Mouse (Mus musculus) neural tube, embryonic 13.5 days (tissue): ENCODE measurements around the gene Padi2. TPM values are rescaled to one million over a fixed set of nuclear protein-coding genes. Genes with fewer than 3 reads are reported as not detected.

Experiments
- ATAC-seq: fragments of 200-750 bp; cut with Nextera tagmentation; 2 replicates; pipeline ENCODE4 v1.8.0; 2017; ENCODE audit warnings: low read depth, mild to moderate bottlenecking, moderate TSS enrichment, moderate library complexity
- H3K27ac ChIP-seq: fragments of 300-500 bp; sonication (generic); replicated peaks from 2 replicates; pipeline ENCODE4 v1.5.1; 2015; ENCODE audit warnings: moderate library complexity, mild to moderate bottlenecking, inconsistent platforms
- H3K27me3 ChIP-seq: fragments of 300-500 bp; sonication (generic); 2 replicates; pipeline ENCODE4 v1.6.1; 2015; ENCODE audit warnings: mild to moderate bottlenecking, inconsistent platforms
- H3K36me3 ChIP-seq: fragments of 300-500 bp; sonication (generic); 2 replicates; pipeline ENCODE4 v1.6.1; 2015; ENCODE audit warnings: mild to moderate bottlenecking, inconsistent platforms
- H3K4me1 ChIP-seq: fragments of 300-500 bp; sonication (generic); replicated peaks from 2 replicates; pipeline ENCODE4 v1.6.1; 2015; ENCODE audit warnings: inconsistent platforms
- H3K4me2 ChIP-seq: fragments of 300-500 bp; sonication (generic); 2 replicates; pipeline ENCODE4 v1.6.1; 2015; ENCODE audit warnings: inconsistent platforms, mild to moderate bottlenecking, moderate library complexity
- H3K4me3 ChIP-seq: fragments of 300-500 bp; sonication (generic); 2 replicates; pipeline ENCODE4 v1.5.1; 2015; ENCODE audit warnings: mild to moderate bottlenecking, inconsistent platforms
- H3K9ac ChIP-seq: fragments of 300-500 bp; sonication (generic); 2 replicates; pipeline ENCODE4 v1.6.1; 2015; ENCODE audit warnings: moderate library complexity, mild to moderate bottlenecking, inconsistent platforms
- H3K9me3 ChIP-seq: fragments of 300-500 bp; sonication (generic); 2 replicates; pipeline ENCODE4 v1.6.1; 2016; ENCODE audit warnings: inconsistent platforms
- WGBS: fragments of 180-500 bp; shearing (Covaris S2); methylation state at CpG from one replicate; pipeline ENCODE4 v1.1.7; 2015; 5-methylcytosine and 5-hydroxymethylcytosine counted together
- polyA plus RNA-seq: library from polyadenylated mRNA; unstranded; fragments of >200 nt; fragmentation: Nextera tagmentation; extraction: Ambion mirVana; gene quantifications from 2 replicates; pipeline ENCODE4 v1.2.1, GENCODE M21; 2015

The Padi2 gene
- polyA plus RNA-seq, 1 experiment from 2014 or later, result 4.4 TPM

- Histone ChIP-seq H3K36me3 (peaks cover 36% of the 10 kb centered on the region), H3K27me3 (no peaks in the 10 kb centered on the region), H3K9me3 (no peaks in the 10 kb centered on the region), H3K9ac (no peak overlapping the region), H3K4me1 (peaks cover 39% of the 10 kb centered on the region), H3K27ac (peak overlapping the region; percentile 9; the same call in 1 of the 2 replicates), H3K4me2 (no peak overlapping the region), H3K4me3 (no peak overlapping the region)
- 10% methylated on average over 7 of the region's 7 CpGs for WGBS
- ATAC-seq, result 0 out of 2 replicates have a peak, but pooled peaks have one; percentile 1
Measured at GRCm38 (mm10) chr4:140964620-140965019, 58.5 kb downstream of the Padi2 start.

GRCm38 (mm10) chr4:140967386-140968159, 61.4 kb downstream of the Padi2 start:
- Histone ChIP-seq H3K9ac (no peak overlapping the region), H3K4me3 (no peak overlapping the region), H3K27ac (no peak overlapping the region), H3K27me3 (no peaks in the 10 kb centered on the region), H3K4me1 (peaks cover 23% of the 10 kb centered on the region), H3K4me2 (no peak overlapping the region), H3K36me3 (peaks cover 65% of the 10 kb centered on the region), H3K9me3 (no peaks in the 10 kb centered on the region)
- 88% methylated on average over 11 of the region's 11 CpGs for WGBS
- ATAC-seq, result no peak

GRCm38 (mm10) chr4:140971691-140972090, 65.5 kb downstream of the Padi2 start:
- Histone ChIP-seq H3K9me3 (no peaks in the 10 kb centered on the region), H3K27ac (no peak overlapping the region), H3K27me3 (no peaks in the 10 kb centered on the region), H3K36me3 (peaks cover 98% of the 10 kb centered on the region), H3K9ac (no peak overlapping the region), H3K4me1 (no peaks in the 10 kb centered on the region), H3K4me3 (no peak overlapping the region), H3K4me2 (no peak overlapping the region)
- ATAC-seq, result no peak
- 89% methylated on average over 13 of the region's 13 CpGs for WGBS

GRCm38 (mm10) chr4:140974408-140974807, 68.3 kb downstream of the Padi2 start:
- Histone ChIP-seq H3K4me2 (no peak overlapping the region), H3K4me1 (no peaks in the 10 kb centered on the region), H3K9ac (no peak overlapping the region), H3K27ac (no peak overlapping the region), H3K36me3 (peaks cover 100% of the 10 kb centered on the region), H3K9me3 (no peaks in the 10 kb centered on the region), H3K27me3 (no peaks in the 10 kb centered on the region), H3K4me3 (no peak overlapping the region)
- WGBS, result 95% methylated on average over 6 of the region's 6 CpGs
- ATAC-seq, result no peak

GRCm38 (mm10) chr4:140975356-140975755, 69.2 kb downstream of the Padi2 start:
- H3K27me3 ChIP-seq, result no peaks in the 10 kb centered on the region
- H3K4me1 ChIP-seq, result no peaks in the 10 kb centered on the region
- 96% methylated on average over 7 of the region's 7 CpGs for WGBS
- no peaks in the 10 kb centered on the region for H3K9me3 ChIP-seq
- H3K4me2 ChIP-seq, result no peak overlapping the region
- ATAC-seq, result no peak
- H3K27ac ChIP-seq, result no peak overlapping the region
- H3K36me3 ChIP-seq, result peaks cover 100% of the 10 kb centered on the region
- no peak overlapping the region for H3K9ac ChIP-seq
- no peak overlapping the region for H3K4me3 ChIP-seq

- no peak overlapping the region for H3K4me3 ChIP-seq
- no peak overlapping the region for H3K9ac ChIP-seq
- H3K27ac ChIP-seq, result no peak overlapping the region
- no peaks in the 10 kb centered on the region for H3K4me1 ChIP-seq
- WGBS, result 89% methylated on average over 10 of the region's 10 CpGs
- ATAC-seq, result no peak
- H3K36me3 ChIP-seq, result peaks cover 91% of the 10 kb centered on the region
- H3K4me2 ChIP-seq, result no peak overlapping the region
- H3K27me3 ChIP-seq, result no peaks in the 10 kb centered on the region
- no peaks in the 10 kb centered on the region for H3K9me3 ChIP-seq
Measured at GRCm38 (mm10) chr4:140977278-140977677, 71.1 kb downstream of the Padi2 start.

GRCm38 (mm10) chr4:140977886-140978692, 71.9 kb downstream of the Padi2 start:
- Histone ChIP-seq H3K9ac (no peak overlapping the region), H3K27me3 (no peaks in the 10 kb centered on the region), H3K4me1 (peaks cover 3% of the 10 kb centered on the region; the same call in 1 of the 2 replicates), H3K9me3 (no peaks in the 10 kb centered on the region), H3K4me2 (no peak overlapping the region), H3K27ac (no peak overlapping the region), H3K36me3 (peaks cover 83% of the 10 kb centered on the region), H3K4me3 (no peak overlapping the region)
- 93% methylated on average over 14 of the region's 14 CpGs for WGBS
- no peak for ATAC-seq

GRCm38 (mm10) chr4:140981605-140982004, 75.5 kb downstream of the Padi2 start:
- Histone ChIP-seq H3K4me2 (no peak overlapping the region), H3K36me3 (peaks cover 47% of the 10 kb centered on the region), H3K27ac (no peak overlapping the region), H3K4me1 (peaks cover 19% of the 10 kb centered on the region), H3K27me3 (no peaks in the 10 kb centered on the region), H3K9me3 (no peaks in the 10 kb centered on the region), H3K9ac (no peak overlapping the region), H3K4me3 (no peak overlapping the region)
- ATAC-seq, result no peak
- WGBS, result 96% methylated on average over 2 of the region's 2 CpGs

- Histone ChIP-seq H3K27me3 (no peaks in the 10 kb centered on the region), H3K4me1 (peaks cover 25% of the 10 kb centered on the region), H3K9ac (no peak overlapping the region), H3K36me3 (peaks cover 35% of the 10 kb centered on the region), H3K4me2 (no peak overlapping the region), H3K4me3 (no peak overlapping the region), H3K9me3 (no peaks in the 10 kb centered on the region), H3K27ac (peak overlapping the region; percentile 57)
- 65% methylated on average over 4 of the region's 4 CpGs for WGBS
- no peak for ATAC-seq
Measured at GRCm38 (mm10) chr4:140982808-140983207, 76.7 kb downstream of the Padi2 start.

- Histone ChIP-seq H3K9me3 (no peaks in the 10 kb centered on the region), H3K4me3 (no peak overlapping the region), H3K27me3 (no peaks in the 10 kb centered on the region), H3K36me3 (peaks cover 29% of the 10 kb centered on the region), H3K4me2 (no peak overlapping the region), H3K9ac (peak overlapping the region; percentile 35; the same call in 1 of the 2 replicates), H3K4me1 (peaks cover 31% of the 10 kb centered on the region), H3K27ac (peak overlapping the region; percentile 57)
- 16% methylated on average over 9 of the region's 9 CpGs for WGBS
- no peak for ATAC-seq
Measured at GRCm38 (mm10) chr4:140983442-140983841, 77.3 kb downstream of the Padi2 start.

- no peak overlapping the region for H3K27ac ChIP-seq
- peaks cover 42% of the 10 kb centered on the region for H3K4me1 ChIP-seq
- no peak overlapping the region for H3K9ac ChIP-seq
- no peak for ATAC-seq
- 85% methylated on average over 6 of the region's 6 CpGs for WGBS
- H3K36me3 ChIP-seq, result peaks cover 18% of the 10 kb centered on the region
- H3K27me3 ChIP-seq, result no peaks in the 10 kb centered on the region
- no peak overlapping the region for H3K4me3 ChIP-seq
- no peaks in the 10 kb centered on the region for H3K9me3 ChIP-seq
- H3K4me2 ChIP-seq, result no peak overlapping the region
Measured at GRCm38 (mm10) chr4:140984544-140984943, 78.4 kb downstream of the Padi2 start.

GRCm38 (mm10) chr4:140986024-140986710, 80.0 kb downstream of the Padi2 start:
- Histone ChIP-seq H3K9me3 (no peaks in the 10 kb centered on the region), H3K4me2 (peak overlapping the region; percentile 91), H3K27me3 (no peaks in the 10 kb centered on the region), H3K4me3 (peak overlapping the region; percentile 97), H3K36me3 (peaks cover 9% of the 10 kb centered on the region; the same call in 1 of the 2 replicates), H3K9ac (peak overlapping the region; percentile 95), H3K27ac (peak overlapping the region; percentile 88), H3K4me1 (peaks cover 50% of the 10 kb centered on the region)
- peak; percentile 41 for ATAC-seq
- 28% methylated on average over 15 of the region's 15 CpGs for WGBS
